Mouse (Mus musculus) adrenal gland, adult 18-20 months (tissue): ENCODE measurements around the gene Kif14. TPM values are rescaled to one million over a fixed set of nuclear protein-coding genes. Genes with fewer than 3 reads are reported as not detected.

ENCODE experiments used
- total RNA-seq, 2 experiments: library from RNA; stranded (reverse); gene quantifications; 1 replicate in 1 of 2; 2 replicates in 1 of 2; pipeline ENCODE4 v1.2.3; 2021

Kif14 gene
- total RNA-seq, 2 experiments from 2014 or later: 0.23 to 0.48 TPM

Other genes with a start within 250 kb of the Kif14 start
- under 1 TPM in 1 of 2 experiments, not detected in 1; 0.29 TPM for gene Inava, start 232.1 kb upstream of the Kif14 start, total RNA-seq
- gene Gpr25, start 205.5 kb upstream of the Kif14 start, total RNA-seq: not detected
- 10 to 100 TPM; 42.3 to 42.6 TPM for gene Camsap2, start 120.2 kb upstream of the Kif14 start, total RNA-seq
- gene Ddx59, start 51.1 kb upstream of the Kif14 start, total RNA-seq: 10 to 100 TPM; 10.3 to 12.4 TPM
- gene Zfp281, start 158.6 kb downstream of the Kif14 start, total RNA-seq: 10 to 100 TPM; 15.3 to 19.7 TPM